Mouse (Mus musculus) lung, adult 18-20 months (tissue): Measurements from ENCODE around the gene Tent5b.

ENCODE experiments used
- DNase-seq, 2 experiments: peaks; one replicate each; pipeline ENCODE4 v3.0.0; 2022; ENCODE audit warnings: mixed read lengths in 2 of 2

Tent5b gene

GRCm38 (mm10) chr4:133479458-133480184 is at the start of gene Tent5b:
Gene Tent5b (plus strand): TSS chr4:133480132.
- peak; percentile 99 to 100 for DNase-seq

GRCm38 (mm10) chr4:133431508-133431907 is 48.4 kb upstream of the Tent5b start:
- no peak for DNase-seq

- no peak for DNase-seq
Measured at GRCm38 (mm10) chr4:133432560-133433171, 47.3 kb upstream of the Tent5b start.

DNA sequence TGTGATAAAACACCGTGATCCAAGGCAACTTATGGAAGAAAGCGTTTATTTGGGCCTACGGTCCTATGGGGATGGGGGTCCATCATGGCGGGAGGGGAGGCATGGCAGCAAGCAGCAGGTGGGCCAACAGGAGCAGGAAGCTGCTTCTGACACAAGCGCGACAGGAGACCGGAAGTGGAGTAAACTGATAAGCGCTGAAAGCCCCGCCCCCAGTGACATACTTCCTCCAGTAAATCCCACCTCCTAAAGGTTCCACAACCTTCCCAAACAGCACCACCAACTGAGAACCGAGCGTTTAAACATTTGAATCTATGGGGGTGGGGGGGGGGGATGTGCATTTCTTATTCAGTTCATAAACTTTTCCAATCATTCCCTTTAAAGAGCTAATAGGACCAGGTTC is 44.0 kb upstream of the Tent5b start:
- no peak for DNase-seq

GRCm38 (mm10) chr4:133439460-133440376 is 40.2 kb upstream of the Tent5b start:
- no peak for DNase-seq

- no peak for DNase-seq
Measured at GRCm38 (mm10) chr4:133440377-133440795, 39.5 kb upstream of the Tent5b start.

- DNase-seq: no peak
Measured at GRCm38 (mm10) chr4:133442194-133442593, 37.7 kb upstream of the Tent5b start.

DNA sequence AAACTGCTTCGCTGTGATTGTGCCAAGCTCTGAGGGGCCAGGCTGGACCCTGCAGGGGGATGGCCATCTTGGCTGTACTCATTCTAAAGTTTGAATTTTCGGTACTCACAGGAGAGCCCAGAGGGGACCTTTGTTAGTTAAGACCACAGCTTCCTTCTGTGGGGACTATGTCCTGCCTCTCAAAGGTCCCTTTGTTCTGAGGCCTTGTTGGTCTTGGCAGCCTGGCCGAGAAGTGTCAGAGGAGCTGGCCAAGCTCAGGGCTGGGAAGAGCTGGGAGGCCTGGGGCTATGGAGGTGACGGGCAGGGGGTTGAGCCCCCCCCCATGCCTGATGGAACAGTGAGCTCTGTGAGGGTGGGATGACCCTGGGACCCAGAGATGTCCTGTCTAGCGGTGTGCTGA is 36.8 kb upstream of the Tent5b start:
- DNase-seq: no peak

- no peak for DNase-seq
Measured at GRCm38 (mm10) chr4:133445727-133446126, 34.2 kb upstream of the Tent5b start.

GRCm38 (mm10) chr4:133447366-133447765 is 32.6 kb upstream of the Tent5b start:
- no peak for DNase-seq

DNA sequence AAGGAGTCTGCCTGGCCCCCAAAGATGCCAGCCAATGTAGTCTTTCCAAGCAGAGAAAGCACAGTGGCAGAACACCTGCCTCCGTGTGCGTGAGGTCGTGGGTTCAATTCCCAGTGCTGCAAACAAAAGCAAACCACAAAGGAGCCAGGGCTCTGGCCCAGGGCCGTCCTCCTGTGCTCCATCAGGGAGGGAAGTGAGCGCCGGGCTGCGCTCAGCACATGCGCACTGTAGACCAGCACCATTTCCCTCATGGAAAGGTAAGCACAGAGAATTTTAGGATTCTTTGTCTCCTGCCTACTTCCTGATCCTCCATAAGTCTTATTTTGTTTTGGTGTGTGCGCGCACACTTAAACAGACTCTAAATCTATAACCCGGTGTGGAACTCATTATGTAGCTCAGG is 32.0 kb upstream of the Tent5b start:
- DNase-seq: no peak

DNA sequence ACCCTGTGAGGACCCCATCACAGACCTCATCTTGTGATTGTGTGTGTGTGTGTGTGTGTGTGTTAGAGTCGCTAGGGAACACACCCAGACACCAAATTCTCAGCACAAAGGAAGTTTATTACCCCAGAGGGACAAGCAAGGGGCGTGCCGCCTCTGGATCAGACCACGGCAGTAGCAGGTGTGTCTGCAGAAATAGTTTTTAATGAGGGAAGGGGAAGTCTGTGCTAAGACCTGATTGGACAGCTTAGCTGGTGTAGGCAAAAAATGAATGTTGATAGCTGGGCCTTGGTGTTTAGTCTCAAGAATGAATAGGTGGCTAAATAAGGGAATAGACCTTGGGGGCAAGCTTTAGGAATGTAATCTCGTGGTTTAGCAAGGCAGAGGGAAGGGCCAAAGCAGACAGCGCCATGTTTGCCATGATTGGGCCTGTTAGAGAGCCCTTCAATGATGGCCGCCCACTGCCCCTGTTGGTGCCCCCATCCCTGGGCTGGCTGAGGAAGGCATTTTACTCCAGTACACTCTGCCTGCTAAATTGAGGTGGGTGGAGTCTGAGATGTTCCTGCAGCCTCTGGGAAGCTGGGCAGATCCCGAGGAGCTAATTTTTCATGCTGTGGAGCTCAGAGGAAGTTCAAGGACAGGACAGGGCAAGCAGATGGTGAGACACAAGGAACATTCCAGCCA is 31.1 kb upstream of the Tent5b start:
- no peak for DNase-seq

DNA sequence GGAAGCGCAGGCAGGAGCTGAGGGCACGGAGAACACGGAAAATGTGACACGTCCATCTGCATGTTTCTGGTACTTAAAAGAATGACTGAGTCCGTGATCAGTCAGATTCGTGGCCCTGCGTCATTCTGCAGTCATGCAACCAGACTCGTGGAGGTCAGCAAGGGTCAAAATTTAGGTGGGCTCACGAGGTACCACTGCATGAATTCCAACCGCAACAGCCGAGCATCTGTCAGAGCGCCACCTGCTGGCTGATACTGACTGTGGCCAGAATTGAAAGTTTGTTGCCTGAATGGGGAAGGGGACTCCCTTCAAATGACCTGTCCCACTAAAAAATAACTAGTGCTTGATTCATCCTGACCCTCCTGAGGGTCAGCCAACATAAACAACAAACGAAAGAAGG is 30.2 kb upstream of the Tent5b start:
- DNase-seq: no peak

- peak; percentile 70 to 78 for DNase-seq
Measured at GRCm38 (mm10) chr4:133451536-133451935, 28.4 kb upstream of the Tent5b start.

- peak in 1 of 2 experiments; percentile 27 for DNase-seq
Measured at GRCm38 (mm10) chr4:133452433-133452832, 27.5 kb upstream of the Tent5b start.

DNA sequence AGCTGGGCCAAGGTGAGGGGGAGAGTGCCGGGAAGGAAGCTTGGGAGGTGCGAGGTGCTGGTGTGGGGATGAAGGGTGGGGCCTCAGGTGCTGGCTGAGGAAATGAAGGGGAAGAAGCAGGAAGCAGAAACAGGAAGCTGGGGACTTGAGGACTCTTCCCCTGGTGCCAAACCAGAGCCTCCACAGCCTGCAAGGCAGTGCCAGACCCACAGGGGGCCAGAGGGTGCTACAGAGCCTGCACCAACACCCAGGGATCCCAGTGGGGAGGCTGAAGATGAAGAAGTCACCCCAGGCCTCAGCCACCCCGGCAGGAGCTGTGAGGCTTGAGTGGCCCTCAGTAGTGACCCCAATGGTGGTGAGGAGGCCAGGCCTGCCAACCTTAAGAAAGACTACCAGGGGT is 21.9 kb upstream of the Tent5b start:
- no peak for DNase-seq

GRCm38 (mm10) chr4:133460006-133460405 is 19.9 kb upstream of the Tent5b start:
- DNase-seq: no peak

DNA sequence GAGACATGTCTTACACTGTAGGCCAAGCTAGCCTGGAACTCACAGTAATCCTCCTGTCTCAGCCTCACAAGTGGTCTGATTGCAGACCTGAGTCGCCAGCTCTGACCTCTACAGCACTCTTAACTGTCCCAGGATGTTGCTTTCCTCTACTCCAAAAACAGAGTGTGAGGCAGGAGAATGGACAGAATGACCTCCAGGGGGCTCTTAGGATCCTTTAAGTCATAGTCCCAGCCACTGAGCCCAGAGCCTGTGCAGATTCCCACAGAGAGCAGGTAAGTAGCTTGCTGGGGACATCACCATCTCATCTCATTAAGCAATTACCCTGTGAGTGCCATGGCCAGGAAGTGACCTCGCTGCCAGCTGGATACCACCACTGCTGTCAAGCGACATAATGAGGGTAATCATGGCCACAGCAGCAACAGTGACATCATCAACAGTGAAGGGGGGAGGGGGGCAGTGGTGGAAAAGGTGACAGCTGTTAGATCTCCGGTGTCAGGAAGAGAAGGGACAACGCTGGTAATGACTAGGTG is 19.1 kb upstream of the Tent5b start:
- DNase-seq: no peak

DNA sequence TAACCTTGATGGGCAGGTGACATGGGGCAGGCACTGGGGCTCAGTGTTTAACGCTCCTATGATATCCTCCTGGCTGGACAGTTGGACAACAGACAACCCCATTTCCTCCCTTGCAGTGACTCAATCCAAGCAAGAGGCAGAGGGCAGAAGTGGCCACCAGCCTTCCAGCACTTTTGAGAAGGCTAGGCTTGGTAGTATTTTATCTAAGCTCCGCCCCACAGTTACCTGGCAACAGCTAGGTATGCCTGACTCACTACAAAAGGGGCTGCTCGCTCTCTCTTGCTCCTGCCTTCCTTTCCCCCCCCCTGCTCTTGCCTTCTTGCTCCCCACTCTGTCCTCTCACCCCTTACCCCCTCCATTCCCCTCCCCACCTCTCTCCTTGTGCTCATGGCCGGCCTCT is 18.6 kb upstream of the Tent5b start:
- DNase-seq: no peak

DNA sequence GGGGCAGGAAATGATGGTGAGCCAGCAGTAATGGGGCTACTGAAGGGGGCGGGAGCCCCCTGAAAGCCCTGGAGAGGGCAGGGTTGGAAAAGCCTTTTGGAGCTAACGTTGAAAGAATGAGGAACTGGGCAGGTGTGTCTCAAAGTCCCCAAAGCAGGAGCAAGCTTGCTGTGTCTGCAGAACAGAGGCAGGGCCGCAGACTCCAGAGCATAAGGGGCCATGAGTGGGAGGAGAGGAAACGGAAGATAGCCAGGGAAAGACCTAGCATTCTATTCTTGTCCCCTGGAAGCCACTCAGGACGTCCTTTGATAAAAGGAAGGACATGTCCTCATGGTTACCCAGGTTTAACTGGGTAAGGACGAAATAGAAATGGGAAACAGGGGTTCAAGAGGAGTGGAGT is 16.7 kb upstream of the Tent5b start:
- no peak for DNase-seq

DNA sequence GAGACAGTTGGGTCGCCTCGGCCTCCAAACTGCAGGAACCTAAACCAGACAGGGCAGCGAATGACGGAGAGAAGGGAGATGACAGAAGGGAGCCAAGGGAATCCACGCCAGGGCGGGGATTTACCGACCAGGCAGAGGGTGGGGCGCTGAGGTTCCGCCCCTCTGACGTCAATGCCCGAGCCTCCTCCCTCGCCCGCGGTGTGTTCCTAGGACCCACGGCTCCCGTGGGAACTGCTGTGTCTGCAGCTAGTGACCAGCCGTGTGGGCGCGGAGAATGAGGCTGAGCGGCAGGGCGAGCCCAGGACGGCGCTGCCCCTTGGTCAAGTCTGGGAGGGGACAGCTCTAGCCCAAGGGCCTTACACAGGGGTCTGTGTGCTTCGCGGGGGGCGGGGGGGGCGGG is 11.9 kb upstream of the Tent5b start:
- peak; percentile 85 to 91 for DNase-seq

GRCm38 (mm10) chr4:133469122-133469521 is 10.8 kb upstream of the Tent5b start:
- DNase-seq: peak in 1 of 2 experiments; percentile 60
